In the genomic region with DNA sequence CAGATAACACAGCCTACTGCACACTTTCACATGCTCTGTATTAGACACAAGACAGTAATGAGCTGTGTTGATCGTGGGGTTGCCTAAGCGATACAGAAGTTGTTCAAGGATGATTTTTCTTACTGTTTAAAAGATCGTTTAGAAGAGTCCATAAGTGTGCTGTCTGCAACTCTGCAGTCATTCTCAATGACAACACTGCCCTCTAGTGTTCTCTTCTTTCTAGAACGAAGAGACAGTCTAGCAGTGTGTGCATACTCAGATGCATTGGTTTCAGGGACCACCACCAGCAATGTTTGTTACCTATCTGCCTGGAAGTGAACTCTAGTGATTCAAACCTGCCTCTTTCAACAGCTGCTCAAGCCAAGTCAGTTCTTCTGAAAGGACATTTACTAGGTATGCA, we compare ENCODE assay signal across 9 mouse cellular contexts.
A peak's percentile ranks its signal among the peaks of the same experiment; 100 is the strongest.
DNase-seq lines count a peak whose midpoint lies in the region; ATAC-seq and TF ChIP-seq lines count a peak whose summit lies in the region.
"Had no signal": no experiment of that assay in that cellular context is flagged by ENCODE, and none has a peak within 500 bp of the region (broad histone marks: within the 10 kb centered on the region; RNA-seq: fewer than 3 reads in every experiment).

No protein-coding gene starts in this region.

- no peaks in the 10 kb centered on the region for H3K9me3 ChIP-seq in MEL (replicated peaks; ENCODE audit: insufficient read depth, low read length)
- no peaks in the 10 kb centered on the region for H3K9me3 ChIP-seq in hindbrain, embryonic 13.5 days
- no peaks in the 10 kb centered on the region for H3K9me3 ChIP-seq in midbrain, postnatal 0 days (ENCODE audit: low read length)
- H3K9me3 ChIP-seq: embryonic facial prominence, embryonic 13.5 days had no signal

- WGBS in hindbrain, embryonic 13.5 days = 23% methylated on average over 4 of the region's 4 CpGs
- 22% methylated on average over 4 of the region's 4 CpGs for WGBS in midbrain, postnatal 0 days

- no peak overlapping the region for H3K4me2 ChIP-seq in hindbrain, embryonic 13.5 days
- no peak overlapping the region for H3K4me2 ChIP-seq in midbrain, postnatal 0 days (ENCODE audit: low read depth, low read length, poor library complexity, severe bottlenecking)
- H3K4me2 ChIP-seq: embryonic facial prominence, embryonic 13.5 days had no signal

- no peaks in the 10 kb centered on the region for H3K4me1 ChIP-seq in MEL (ENCODE audit: control insufficient read depth in 1 of 2, insufficient read depth in 2 of 2, low read length in 2 of 2)
- H3K4me1 ChIP-seq in hindbrain, embryonic 13.5 days (replicated peaks) = no peaks in the 10 kb centered on the region; the same call in 1 of the 2 replicates
- no peaks in the 10 kb centered on the region for H3K4me1 ChIP-seq in midbrain, postnatal 0 days (ENCODE audit: insufficient read depth, low read length)
- H3K4me1 ChIP-seq: embryonic facial prominence, embryonic 13.5 days had no signal

- no peak for TF ChIP-seq EP300 in MEL (IDR thresholded peaks at IDR 0.05; ENCODE audit: low read depth in 1 of 2, low read length in 2 of 2)

- no peak for TF ChIP-seq POLR2A in MEL (IDR thresholded peaks at IDR 0.05; ENCODE audit: control insufficient read depth in 1 of 2, insufficient read depth in 1 of 2, low read depth in 1 of 2, low read length in 2 of 2, poor library complexity in 1 of 2)

- no peaks in the 10 kb centered on the region for H3K79me2 ChIP-seq in MEL (ENCODE audit: control insufficient read depth, insufficient read depth, low read length, poor library complexity)

- no peak overlapping the region for H3K4me3 ChIP-seq in MEL (ENCODE audit: control insufficient read depth in 1 of 2, insufficient read depth in 1 of 2, low read depth in 2 of 2, low read length in 2 of 2)
- no peak overlapping the region for H3K4me3 ChIP-seq in hindbrain, embryonic 13.5 days
- H3K4me3 ChIP-seq in left cerebral cortex, adult 2 months = no peak overlapping the region
- H3K4me3 ChIP-seq in midbrain, postnatal 0 days (ENCODE audit: low read depth, low read length) = no peak overlapping the region
- H3K4me3 ChIP-seq: embryonic facial prominence, embryonic 13.5 days had no signal

- peak; percentile 46 for DNase-seq in layer of hippocampus, adult 11-12 months (ENCODE audit: low spot score)
- DNase-seq in layer of hippocampus, postnatal 25 days (ENCODE audit: extremely low spot score in 1 of 2, low spot score in 1 of 2) = no peak
- DNase-seq in MEL (ENCODE audit: low read depth, low spot score) = peak; percentile 68
- DNase-seq in embryo, embryonic 10 days (ENCODE audit: low spot score) = peak; percentile 92
- peak in 1 of 2 experiments; percentile 18 for DNase-seq in left cerebral cortex, adult 2 months (ENCODE audit: extremely low spot score in 1 of 2, low spot score in 2 of 2)
- peak; percentile 91 for DNase-seq in midbrain, postnatal 0 days (ENCODE audit: low spot score)
- DNase-seq in ovary, adult 18-20 months (ENCODE audit: low spot score) = no peak

- no peaks in the 10 kb centered on the region for H3K36me3 ChIP-seq in MEL (ENCODE audit: control insufficient read depth in 1 of 2, insufficient read depth in 2 of 2, low read length in 2 of 2)
- no peaks in the 10 kb centered on the region for H3K36me3 ChIP-seq in hindbrain, embryonic 13.5 days
- H3K36me3 ChIP-seq in midbrain, postnatal 0 days (ENCODE audit: insufficient read depth, low read length) = no peaks in the 10 kb centered on the region
- H3K36me3 ChIP-seq: embryonic facial prominence, embryonic 13.5 days had no signal

- TF ChIP-seq RAD21 in MEL (IDR thresholded peaks at IDR 0.05; ENCODE audit: low read depth, low read length) = peak; percentile 94

- no peaks in the 10 kb centered on the region; a peak in 2 of 4 replicates for H3K27me3 ChIP-seq in MEL (ENCODE audit: control insufficient read depth in 1 of 2, insufficient read depth in 2 of 2, low read length in 2 of 2)
- H3K27me3 ChIP-seq in hindbrain, embryonic 13.5 days = no peaks in the 10 kb centered on the region
- H3K27me3 ChIP-seq in midbrain, postnatal 0 days (ENCODE audit: insufficient read depth, low read length) = no peaks in the 10 kb centered on the region
- H3K27me3 ChIP-seq: embryonic facial prominence, embryonic 13.5 days had no signal

- intact Hi-C loops in left cerebral cortex, adult 2 months (cut with DNase I) = loop anchor here (2.0 kb wide), 3 partner anchors 364 to 462 kb away; no protein-coding TSS in a partner anchor

- ATAC-seq in hindbrain, embryonic 13.5 days (ENCODE audit: low FRiP score) = 0 out of 2 replicates have a peak, but pooled peaks have one; percentile 71
- peak; percentile 73; the same call in 1 of the 2 replicates for ATAC-seq in midbrain, postnatal 0 days (ENCODE audit: low FRiP score)

- peak; percentile 33 to 80 (median 46); a peak in 5 of 6 replicates for TF ChIP-seq CTCF in MEL (IDR thresholded peaks at IDR 0.05 in 2 of 3, conservative IDR thresholded peaks at IDR 0.05 in 1 of 3; ENCODE audit: control insufficient read depth in 1 of 3, insufficient read depth in 1 of 3, low read depth in 2 of 3, low read length in 3 of 3, poor library complexity in 1 of 3, severe bottlenecking in 1 of 3)
- peak; percentile 85 for TF ChIP-seq CTCF in left cerebral cortex, adult 2 months (IDR thresholded peaks at IDR 0.05)
- TF ChIP-seq CTCF in midbrain, postnatal 0 days (IDR thresholded peaks at IDR 0.05) = peak; percentile 92

- H3K9ac ChIP-seq in MEL (ENCODE audit: control insufficient read depth, low read depth, low read length, poor library complexity, severe bottlenecking) = no peak overlapping the region
- H3K9ac ChIP-seq in hindbrain, embryonic 13.5 days = no peak overlapping the region
- no peak overlapping the region for H3K9ac ChIP-seq in midbrain, postnatal 0 days (replicated peaks; ENCODE audit: low read length, poor library complexity, severe bottlenecking)
- H3K9ac ChIP-seq: embryonic facial prominence, embryonic 13.5 days had no signal

- no peak overlapping the region for H3K27ac ChIP-seq in MEL (ENCODE audit: control insufficient read depth, low read depth, low read length)
- no peak overlapping the region for H3K27ac ChIP-seq in hindbrain, embryonic 13.5 days
- H3K27ac ChIP-seq in left cerebral cortex, adult 2 months = no peak overlapping the region
- H3K27ac ChIP-seq in midbrain, postnatal 0 days (ENCODE audit: low read depth, low read length) = no peak overlapping the region
- H3K27ac ChIP-seq: embryonic facial prominence, embryonic 13.5 days had no signal

TF ChIP-seq in MEL, 35 proteins besides CTCF, POLR2A, EP300 and RAD21:
- TF ChIP-seq POLR2AphosphoS2 (IDR thresholded peaks at IDR 0.05; ENCODE audit: low read length) (no peak), UBTF (IDR thresholded peaks at IDR 0.05; ENCODE audit: borderline replicate concordance, insufficient read depth, low read depth, low read length) (no peak), ZC3H11A (IDR thresholded peaks at IDR 0.05; ENCODE audit: low read depth, low read length) (peak; percentile 81), SMC3 (IDR thresholded peaks at IDR 0.05; ENCODE audit: low read depth, low read length) (peak; percentile 93)

Comparison
In these comparisons a context has a peak if more than half of its experiments do, and no peak if none do; other contexts are left out.
1. DNase-seq: peak in layer of hippocampus, adult 11-12 months (single experiment), MEL (single experiment), embryo, embryonic 10 days (single experiment) and midbrain, postnatal 0 days (single experiment); none in layer of hippocampus, postnatal 25 days (0 of 2) and ovary, adult 18-20 months (single experiment).
2. Peak in every context shown above with its lines, with median percentiles within 50 percentile points of each other: CTCF ChIP-seq.